9 mouse cellular contexts compared by ENCODE assay signal in genomic region chr12:116550031-116550430, GRCm38 (mm10).
DNase-seq lines count a peak whose midpoint lies in the region; TF ChIP-seq lines count a peak whose summit lies in the region.
"Had no signal": no experiment of that assay in that cellular context is flagged by ENCODE, and none has a peak within 500 bp of the region (broad histone marks: within the 10 kb centered on the region; RNA-seq: fewer than 3 reads in every experiment).

No protein-coding gene starts in this region.

- H3K27me3 ChIP-seq in cerebellum, adult 2 months (ENCODE audit: control insufficient read depth, insufficient read depth, low read length) = no peaks in the 10 kb centered on the region
- H3K27me3 ChIP-seq: limb, embryonic 15.5 days had no signal

- H3K4me3 ChIP-seq in cerebellum, adult 2 months (replicated peaks; ENCODE audit: insufficient read depth, low read depth, low read length) = no peak overlapping the region
- H3K4me3 ChIP-seq: limb, embryonic 15.5 days had no signal

- peaks cover 19% of the 10 kb centered on the region for H3K4me1 ChIP-seq in cerebellum, adult 2 months (ENCODE audit: control insufficient read depth, insufficient read depth, low read length)
- H3K4me1 ChIP-seq: limb, embryonic 15.5 days had no signal

- H3K27ac ChIP-seq in cerebellum, adult 2 months (ENCODE audit: insufficient read depth, low read length) = peak overlapping the region; percentile 20
- H3K27ac ChIP-seq: limb, embryonic 15.5 days had no signal

- DNase-seq in right cerebral cortex, adult 18-20 months = peak; percentile 55
- no peak for DNase-seq in right cerebral cortex, postnatal 25 days
- DNase-seq in cerebellum, adult 2 months = peak; percentile 93 to 97
- peak; percentile 90 for DNase-seq in kidney, adult 9 months
- DNase-seq in lung, postnatal 14 days = peak; percentile 57
- DNase-seq in gastrocnemius, adult 18-20 months (ENCODE audit: low spot score) = no peak
- DNase-seq in spleen, postnatal 10 days (ENCODE audit: low spot score in 2 of 2) = no peak
- DNase-seq in thymus, postnatal 4 days = no peak

- TF ChIP-seq POLR2A in cerebellum, adult 2 months (IDR thresholded peaks at IDR 0.05; ENCODE audit: borderline replicate concordance, insufficient read depth, low read length) = no peak

- WGBS in cerebellum, adult 2 months = 0% methylated on average over 1 of the region's 1 CpGs

- TF ChIP-seq CTCF in cerebellum, adult 2 months (IDR thresholded peaks at IDR 0.05; ENCODE audit: borderline replicate concordance, insufficient read depth, low read depth, low read length) = no peak

Comparison
In these comparisons a context has a peak if more than half of its experiments do, and no peak if none do; other contexts are left out.
1. DNase-seq: peak in right cerebral cortex, adult 18-20 months (single experiment), cerebellum, adult 2 months (2 of 2), kidney, adult 9 months (single experiment) and lung, postnatal 14 days (single experiment); none in right cerebral cortex, postnatal 25 days (single experiment), gastrocnemius, adult 18-20 months (single experiment), spleen, postnatal 10 days (0 of 2) and thymus, postnatal 4 days (single experiment).